ENCODE assay signal across 8 mouse cellular contexts in genomic region chr19:60891123-60891470, GRCm38 (mm10). TPM values are rescaled to one million over a fixed set of nuclear protein-coding genes. Genes with fewer than 3 reads are reported as not detected.
DNase-seq lines count a peak whose midpoint lies in the region; ATAC-seq and TF ChIP-seq lines count a peak whose summit lies in the region.

No protein-coding gene starts in this region.

- peak overlapping the region; percentile 61 for H3K9ac ChIP-seq in CH12.LX (ENCODE audit: insufficient read depth, low read depth)
- no peak overlapping the region for H3K9ac ChIP-seq in limb, embryonic 13.5 days

- TF ChIP-seq EP300 in CH12.LX (IDR thresholded peaks at IDR 0.05; ENCODE audit: low read length) = no peak

- H3K27me3 ChIP-seq in CH12.LX (replicated peaks) = no peaks in the 10 kb centered on the region
- no peaks in the 10 kb centered on the region for H3K27me3 ChIP-seq in heart, embryonic 10.5 days (ENCODE audit: insufficient read depth, poor library complexity, severe bottlenecking)
- no peaks in the 10 kb centered on the region for H3K27me3 ChIP-seq in limb, embryonic 13.5 days
- no peaks in the 10 kb centered on the region for H3K27me3 ChIP-seq in small intestine, adult 2 months (ENCODE audit: control insufficient read depth, insufficient read depth, low read length)

- no peak for ATAC-seq in limb, embryonic 13.5 days (ENCODE audit: low FRiP score, low read depth)

- dilution Hi-C loops in CH12.LX (cut with MboI; ENCODE audit: extremely low pct_ligation_motif_present, extremely low pct_unique_long_range_greater_than_20kb, low sequenced_read_pairs) = no loop called here

- no peak for TF ChIP-seq RAD21 in CH12.LX (IDR thresholded peaks at IDR 0.05; ENCODE audit: low read depth, low read length)

- WGBS in heart, embryonic 10.5 days = 14% methylated on average over 4 of the region's 5 CpGs
- WGBS in limb, embryonic 13.5 days = 11% methylated on average over 4 of the region's 5 CpGs
- 14% methylated on average over 4 of the region's 5 CpGs for WGBS in small intestine, adult 2 months

- H3K4me3 ChIP-seq in CH12.LX (replicated peaks in 1 of 3; ENCODE audit: low read depth in 2 of 3, low read length in 2 of 3, poor library complexity in 1 of 3) = peak overlapping the region; percentile 88 to 93 (median 90)
- H3K4me3 ChIP-seq in heart, embryonic 10.5 days = peak overlapping the region; percentile 86
- H3K4me3 ChIP-seq in limb, embryonic 13.5 days = peak overlapping the region; percentile 73
- no peak overlapping the region for H3K4me3 ChIP-seq in small intestine, adult 2 months (ENCODE audit: low read depth, low read length)

- peak; percentile 28 to 45 for DNase-seq in cerebellum, postnatal 25 days
- no peak for DNase-seq in cerebellum, adult 11 months
- DNase-seq in CH12.LX (ENCODE audit: extremely low read depth) = no peak
- DNase-seq in heart, embryonic 10.5 days (ENCODE audit: low spot score) = no peak
- DNase-seq in thymus, adult 18-20 months = no peak
- DNase-seq in ovary, adult 18-20 months (ENCODE audit: low spot score) = no peak

- in situ Hi-C loops in CH12.LX (cut with MboI; ENCODE audit: low pct_ligation_motif_present, low pct_unique_long_range_greater_than_20kb, low sequenced_read_pairs) = loop anchor here (10.0 kb wide), 1 partner anchor 54 kb away; no protein-coding TSS in a partner anchor

- H3K79me2 ChIP-seq in CH12.LX (replicated peaks; ENCODE audit: control insufficient read depth, extremely low read depth, insufficient read depth, poor library complexity, severe bottlenecking) = peaks cover 11% of the 10 kb centered on the region

- H3K4me1 ChIP-seq in CH12.LX (ENCODE audit: control insufficient read depth in 1 of 2, insufficient read depth in 2 of 2) = peaks cover 3 to 43% of the 10 kb centered on the region in 2 experiments; a peak in 3 of 4 replicates
- peaks cover 22% of the 10 kb centered on the region for H3K4me1 ChIP-seq in heart, embryonic 10.5 days
- peaks cover 17% of the 10 kb centered on the region for H3K4me1 ChIP-seq in limb, embryonic 13.5 days
- peaks cover 9% of the 10 kb centered on the region; the same call in 1 of the 2 replicates for H3K4me1 ChIP-seq in small intestine, adult 2 months (ENCODE audit: control insufficient read depth, insufficient read depth, insufficient read length, low read length)

- H3K4me2 ChIP-seq in CH12.LX (ENCODE audit: insufficient read depth, low read depth, poor library complexity, severe bottlenecking) = peak overlapping the region; percentile 94
- peak overlapping the region; percentile 73 for H3K4me2 ChIP-seq in limb, embryonic 13.5 days (replicated peaks)

- TF ChIP-seq POLR2A in CH12.LX (IDR thresholded peaks at IDR 0.05; ENCODE audit: low read depth, low read length) = no peak
- TF ChIP-seq POLR2A in small intestine, adult 2 months (IDR thresholded peaks at IDR 0.05; ENCODE audit: low read depth, low read length) = no peak

- H3K9me3 ChIP-seq in CH12.LX (replicated peaks; ENCODE audit: low read length) = no peaks in the 10 kb centered on the region
- no peaks in the 10 kb centered on the region for H3K9me3 ChIP-seq in heart, embryonic 10.5 days
- H3K9me3 ChIP-seq in limb, embryonic 13.5 days = no peaks in the 10 kb centered on the region

- H3K27ac ChIP-seq in CH12.LX (ENCODE audit: insufficient read depth, low read depth) = peak overlapping the region; percentile 11; the same call in 1 of the 2 replicates
- H3K27ac ChIP-seq in heart, embryonic 10.5 days = peak overlapping the region; percentile 96; the same call in 1 of the 2 replicates
- no peak overlapping the region for H3K27ac ChIP-seq in limb, embryonic 13.5 days
- 0 out of 2 replicates have a peak overlapping the region, but pooled peaks have one; percentile 5 for H3K27ac ChIP-seq in small intestine, adult 2 months (ENCODE audit: insufficient read depth, low read depth, low read length)

- no peak for TF ChIP-seq CTCF in CH12.LX (conservative IDR thresholded peaks at IDR 0.05 in 1 of 2, IDR thresholded peaks at IDR 0.05 in 1 of 2; ENCODE audit: low read depth in 2 of 2, low read length in 2 of 2)
- no peak for TF ChIP-seq CTCF in small intestine, adult 2 months (IDR thresholded peaks at IDR 0.05; ENCODE audit: extremely low read depth, insufficient read length, insufficient replicate concordance, low read depth, low read length)

- H3K36me3 ChIP-seq in CH12.LX (replicated peaks in 1 of 2; ENCODE audit: control insufficient read depth in 1 of 2, insufficient read depth in 1 of 2, low read length in 1 of 2) = no peaks in the 10 kb centered on the region
- no peaks in the 10 kb centered on the region for H3K36me3 ChIP-seq in heart, embryonic 10.5 days
- no peaks in the 10 kb centered on the region for H3K36me3 ChIP-seq in limb, embryonic 13.5 days
- no peaks in the 10 kb centered on the region for H3K36me3 ChIP-seq in small intestine, adult 2 months (ENCODE audit: control insufficient read depth, insufficient read depth, low read length)

TF ChIP-seq in CH12.LX, 34 proteins besides CTCF, POLR2A, EP300 and RAD21:
- TF ChIP-seq ZC3H11A (IDR thresholded peaks at IDR 0.05; ENCODE audit: low read depth, low read length) (no peak), MEF2A (IDR thresholded peaks at IDR 0.05; ENCODE audit: borderline replicate concordance, low read depth, low read length) (no peak), HCFC1 (IDR thresholded peaks at IDR 0.05; ENCODE audit: low read depth, low read length) (no peak), USF1 (IDR thresholded peaks at IDR 0.05; ENCODE audit: low read depth, low read length) (no peak), BHLHE40 (IDR thresholded peaks at IDR 0.05; ENCODE audit: low read depth, low read length) (0 out of 2 replicates have a peak, but pooled peaks have one; percentile 26), GABPA (IDR thresholded peaks at IDR 0.05; ENCODE audit: insufficient replicate concordance, low read depth, low read length) (no peak), MYC (IDR thresholded peaks at IDR 0.05; ENCODE audit: low read depth, low read length) (no peak), RCOR1 (conservative IDR thresholded peaks at IDR 0.05; ENCODE audit: low read depth, low read length) (no peak), NELFE (IDR thresholded peaks at IDR 0.05; ENCODE audit: low read depth, low read length) (no peak), SIN3A (IDR thresholded peaks at IDR 0.05; ENCODE audit: low read length) (peak; percentile 13; the same call in 1 of the 2 replicates), JUN (IDR thresholded peaks at IDR 0.05; ENCODE audit: insufficient read depth, low read depth, low read length) (no peak)

RNA-seq across cellular contexts. Expression of gene Grk5, which starts 1.5 kb away (rescaled TPM):
- total RNA-seq in CH12.LX (2012; rRNA removed) (5.7 and 7.7 TPM in 2 replicates), CH12.LX (2014; rRNA removed) (7.4 and 7.6 TPM in 2 replicates)
- 11.5 and 12.7 TPM in 2 replicates for polyA plus RNA-seq in CH12.LX (2012; ENCODE audit: insufficient read length, low read depth)
- polyA plus RNA-seq in heart, embryonic 10.5 days (2016; fragmentation: Nextera tagmentation; extraction: Ambion mirVana) = 4.2 and 4.3 TPM in 2 replicates
- 1.5 and 2.1 TPM in 2 replicates for polyA plus RNA-seq in limb, embryonic 13.5 days (2015; fragmentation: Nextera tagmentation; extraction: Ambion mirVana)
- 0.81 and 1.3 TPM in 2 replicates for polyA plus RNA-seq in small intestine, adult 2 months (2012; rRNA removed)

RNA-seq across cellular contexts. Expression of gene Prdx3, which starts 16.7 kb away (rescaled TPM):
- 180 and 210 TPM in 2 replicates for total RNA-seq in CH12.LX (2012; rRNA removed)
- 414 and 427 TPM in 2 replicates for total RNA-seq in CH12.LX (2014; rRNA removed)
- 230 and 246 TPM in 2 replicates for polyA plus RNA-seq in CH12.LX (2012; ENCODE audit: insufficient read length, low read depth)
- 181 and 196 TPM in 2 replicates for polyA plus RNA-seq in heart, embryonic 10.5 days (2016; fragmentation: Nextera tagmentation; extraction: Ambion mirVana)
- 96.5 and 98.4 TPM in 2 replicates for polyA plus RNA-seq in limb, embryonic 13.5 days (2015; fragmentation: Nextera tagmentation; extraction: Ambion mirVana)
- polyA plus RNA-seq in small intestine, adult 2 months (2012; rRNA removed) = 30.4 and 40.2 TPM in 2 replicates

RNA-seq across cellular contexts. Expression of gene Sfxn4, which starts 29.8 kb away (rescaled TPM):
- total RNA-seq in CH12.LX (2012; rRNA removed) = 1.9 and 2.2 TPM in 2 replicates
- total RNA-seq in CH12.LX (2014; rRNA removed) = 3.5 and 3.9 TPM in 2 replicates
- 3.1 and 3.8 TPM in 2 replicates for polyA plus RNA-seq in CH12.LX (2012; ENCODE audit: insufficient read length, low read depth)
- 7.9 and 10.1 TPM in 2 replicates for polyA plus RNA-seq in heart, embryonic 10.5 days (2016; fragmentation: Nextera tagmentation; extraction: Ambion mirVana)
- 13.6 and 14.6 TPM in 2 replicates for polyA plus RNA-seq in limb, embryonic 13.5 days (2015; fragmentation: Nextera tagmentation; extraction: Ambion mirVana)
- polyA plus RNA-seq in small intestine, adult 2 months (2012; rRNA removed) = 0.16 and 0.29 TPM in 2 replicates

Comparison
In these comparisons a context has a peak if more than half of its experiments do, and no peak if none do; other contexts are left out.
1. DNase-seq: peak in cerebellum, postnatal 25 days (2 of 2); none in cerebellum, adult 11 months (single experiment), CH12.LX (single experiment), heart, embryonic 10.5 days (single experiment), thymus, adult 18-20 months (0 of 2) and ovary, adult 18-20 months (single experiment).